Mouse (Mus musculus) spleen, postnatal 4 days (tissue): ENCODE measurements around the gene Fam181a.

Source experiments
- DNase-seq, 2 experiments: peaks; one replicate each; pipeline ENCODE4 v3.0.0; 2022; ENCODE audit warnings: low spot score in 2 of 2

Gene Fam181a

DNA sequence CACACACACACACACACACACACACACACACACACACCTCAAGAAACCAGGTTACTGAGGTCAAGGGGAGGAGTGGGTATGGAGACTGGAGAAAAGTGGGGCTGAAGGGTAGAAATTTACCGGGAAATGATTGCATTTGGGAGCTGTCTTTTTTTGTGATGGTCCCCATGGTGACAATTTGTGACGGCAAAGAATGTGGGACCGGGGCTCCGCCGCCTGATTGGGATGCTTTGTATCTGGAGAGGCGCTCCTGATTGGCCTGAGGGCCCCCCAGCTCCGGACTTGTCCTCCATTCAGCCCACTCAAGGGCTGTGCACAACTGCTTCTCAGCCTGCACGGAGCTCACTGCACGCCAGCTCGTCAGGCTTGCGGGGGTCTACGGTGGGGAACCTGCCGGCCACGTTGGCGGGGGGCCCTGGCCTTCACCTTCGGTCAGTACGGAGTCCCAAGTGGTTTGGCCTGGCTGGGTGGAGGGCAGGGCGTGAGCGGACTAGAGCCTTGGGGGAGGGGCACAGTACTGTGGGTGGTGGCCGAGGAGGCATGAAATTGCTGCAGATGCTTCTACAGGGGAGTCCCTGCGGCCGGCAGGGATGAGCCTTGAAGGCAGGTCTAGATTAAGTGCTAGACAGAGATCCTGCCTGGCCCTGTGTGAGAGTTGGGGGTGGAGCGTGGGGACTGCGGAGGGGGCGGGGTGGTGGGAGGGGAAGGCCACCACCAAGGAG is 4.0 kb downstream of the Fam181a start:
- no peak for DNase-seq

DNA sequence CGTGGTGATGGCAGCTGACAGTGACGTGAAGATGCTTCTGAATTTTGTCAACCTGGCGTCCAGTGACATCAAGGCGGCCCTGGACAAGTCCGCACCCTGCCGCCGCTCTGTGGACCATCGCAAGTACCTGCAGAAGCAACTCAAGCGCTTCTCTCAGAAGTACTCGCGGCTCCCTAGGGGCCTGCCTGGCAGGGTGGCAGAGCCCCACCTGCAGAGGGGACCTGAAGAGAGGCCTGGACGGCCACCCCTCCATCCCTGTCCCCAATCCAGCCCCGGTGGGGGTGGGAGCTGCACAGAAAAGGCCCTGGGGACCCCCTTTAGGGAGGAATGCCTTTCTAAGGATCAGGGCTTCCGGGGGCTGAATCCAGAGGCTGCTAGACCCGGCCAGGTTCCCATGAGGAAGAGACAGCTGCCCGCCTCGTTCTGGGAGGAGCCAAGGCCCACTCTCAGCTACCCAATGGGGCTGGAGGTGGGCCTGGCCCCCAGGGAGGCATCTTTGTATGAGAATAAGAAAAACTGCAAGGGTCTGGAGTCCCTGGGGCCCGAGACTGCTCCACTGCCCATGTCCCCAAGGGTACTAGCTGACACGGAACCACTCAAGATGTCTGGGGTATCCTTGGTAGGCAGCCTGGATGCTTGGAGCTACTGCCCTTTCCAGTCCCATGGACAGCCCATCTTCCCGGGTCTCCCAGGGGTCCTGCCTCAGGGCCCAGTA is 5.2 kb downstream of the Fam181a start:
- DNase-seq: no peak

DNA sequence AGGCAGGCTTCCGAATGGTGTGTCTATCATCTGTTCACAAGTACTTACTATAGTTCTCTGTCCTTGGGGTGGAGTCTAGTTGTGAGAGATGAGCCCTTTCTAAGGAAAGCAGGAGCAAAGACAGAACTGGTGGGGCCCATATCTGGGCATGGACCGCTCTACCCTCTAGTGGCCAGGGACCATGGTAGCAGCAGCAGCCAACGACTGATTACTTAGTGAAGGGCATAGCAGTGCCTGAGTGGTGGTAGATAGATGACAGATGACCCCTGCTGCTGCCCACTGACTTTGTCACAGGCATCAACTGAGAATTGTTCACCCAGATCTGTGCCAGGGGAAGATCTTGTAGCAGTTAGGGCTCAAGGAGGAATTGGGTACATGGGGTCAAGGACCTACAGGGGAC is 12.0 kb downstream of the Fam181a start:
- no peak for DNase-seq

DNA sequence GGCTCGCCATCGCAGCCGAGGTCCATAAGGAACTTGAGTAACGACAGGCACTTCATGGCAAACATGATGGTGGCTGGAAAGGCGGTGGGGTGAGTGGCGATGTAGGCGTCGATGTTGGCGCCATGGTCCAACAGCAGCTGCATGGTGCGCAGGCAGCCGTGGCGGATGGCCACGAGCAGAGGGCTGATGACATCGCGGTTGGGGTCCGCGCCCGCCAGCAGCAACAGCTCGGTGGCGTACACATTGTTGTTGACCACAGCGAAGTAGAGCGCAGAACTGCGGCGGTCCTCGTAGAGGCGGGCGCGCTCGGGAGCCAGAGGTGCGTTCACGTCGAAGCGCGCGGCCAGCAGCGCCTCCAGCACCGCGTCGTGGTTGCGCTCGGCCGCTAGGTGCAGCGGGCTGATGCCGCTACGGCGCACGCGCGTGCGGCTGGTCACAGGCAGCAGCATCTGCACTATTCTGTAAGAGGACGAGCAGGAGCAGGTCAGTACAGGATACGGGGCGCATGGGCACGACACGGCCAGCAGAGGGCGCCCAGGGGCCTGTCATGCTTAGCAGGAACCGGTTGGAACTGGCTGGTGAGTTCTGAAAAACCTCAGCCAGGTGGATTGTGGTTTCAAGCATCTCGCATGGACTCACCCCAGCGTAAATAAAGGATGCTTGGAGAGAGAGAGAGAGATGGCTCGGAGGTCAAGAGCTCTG is 14.5 kb downstream of the Fam181a start:
- DNase-seq: peak; percentile 88 to 95

DNA sequence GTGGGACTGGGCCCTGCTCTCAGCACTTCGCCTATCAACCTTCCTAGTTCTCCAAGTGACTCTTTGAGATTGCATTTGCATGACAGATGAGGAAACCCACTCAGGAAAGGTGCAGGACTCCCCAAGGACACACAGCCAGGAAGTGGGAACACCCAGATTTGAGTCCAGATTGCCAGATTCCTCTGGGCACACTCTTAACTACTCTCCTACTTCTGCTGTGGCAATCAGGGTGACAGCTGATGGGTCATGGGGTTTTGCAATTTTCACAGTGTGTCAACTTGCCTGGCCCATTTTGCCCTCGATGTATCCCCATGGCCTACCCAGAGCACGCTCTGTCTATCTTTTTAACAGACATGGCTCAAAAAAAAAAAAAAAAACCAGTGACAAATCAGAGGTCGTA is 15.8 kb downstream of the Fam181a start:
- no peak for DNase-seq

DNA sequence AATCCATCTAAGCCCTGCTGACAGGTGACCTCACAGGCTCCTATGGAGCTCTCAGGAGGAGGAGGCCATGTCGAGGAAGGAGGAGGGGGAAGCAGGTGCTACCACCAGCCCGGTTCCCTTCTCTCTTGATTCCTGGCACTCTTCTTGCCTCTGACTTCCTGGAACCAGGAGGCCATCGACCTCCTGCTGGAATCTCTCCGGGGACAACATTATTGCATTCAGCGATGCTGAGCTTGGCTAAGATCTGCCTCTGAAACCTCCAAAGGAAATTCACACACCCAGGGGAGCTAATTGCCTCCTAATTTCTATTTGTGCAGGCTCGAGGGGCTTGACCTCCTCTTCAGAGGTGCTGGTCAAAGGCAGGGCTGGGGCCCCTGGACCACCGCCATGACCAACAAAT is 16.3 kb downstream of the Fam181a start:
- no peak for DNase-seq

DNA sequence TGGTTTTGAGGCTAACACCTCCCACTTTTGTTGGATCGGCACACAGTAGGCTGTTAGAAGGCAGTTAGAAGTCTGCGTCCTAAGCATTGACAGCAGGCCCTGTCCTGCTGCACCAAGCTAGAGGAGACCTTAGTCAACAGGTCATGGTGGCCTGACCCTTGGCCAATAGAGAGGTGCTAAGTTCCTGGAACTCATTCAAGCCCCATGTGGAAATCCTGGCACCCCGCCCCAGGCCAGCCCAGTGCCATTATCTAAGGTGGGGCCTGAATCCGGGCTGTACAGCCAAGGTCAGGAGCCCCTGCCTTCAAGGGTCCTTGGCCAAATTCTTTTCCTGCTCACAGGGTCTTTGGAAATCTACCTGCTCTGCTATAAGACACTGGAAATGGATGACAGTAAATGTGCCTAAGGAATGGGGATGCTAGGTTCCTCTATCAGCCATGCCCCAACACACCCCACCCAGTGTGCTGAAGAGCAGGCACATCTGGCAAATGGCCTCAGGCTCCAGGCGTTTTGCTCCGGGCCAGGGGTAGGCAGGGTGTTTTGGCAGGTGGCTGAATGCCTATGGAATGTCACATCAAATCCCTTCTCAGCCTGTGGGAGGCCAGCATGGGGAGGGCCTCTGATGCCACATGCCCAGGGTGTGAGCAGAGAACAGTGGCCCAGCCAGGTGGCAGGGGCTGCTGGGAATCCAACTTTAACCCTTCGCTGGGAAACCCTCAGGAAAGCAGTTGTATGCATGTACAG is 17.8 kb downstream of the Fam181a start:
- no peak for DNase-seq

DNA sequence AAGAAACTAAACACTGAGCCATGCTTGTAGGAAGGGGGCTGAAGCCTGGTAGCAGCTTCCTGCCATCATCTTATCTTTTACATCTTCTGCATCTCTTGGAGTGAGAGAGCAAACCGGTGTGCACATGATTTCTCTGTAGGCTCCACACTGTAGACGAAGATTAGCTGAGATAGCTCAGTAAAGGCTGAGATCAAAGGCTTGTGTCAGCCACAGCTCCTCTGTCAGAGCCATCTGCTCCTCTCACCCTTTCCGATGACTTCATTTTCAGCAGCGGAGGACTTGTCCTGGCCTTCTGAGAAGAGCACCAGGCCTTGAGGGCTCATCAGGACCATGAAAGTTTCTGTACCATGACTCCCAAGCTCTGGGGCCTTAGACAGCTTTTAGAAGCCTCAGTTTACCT is 20.7 kb downstream of the Fam181a start:
- no peak for DNase-seq

DNA sequence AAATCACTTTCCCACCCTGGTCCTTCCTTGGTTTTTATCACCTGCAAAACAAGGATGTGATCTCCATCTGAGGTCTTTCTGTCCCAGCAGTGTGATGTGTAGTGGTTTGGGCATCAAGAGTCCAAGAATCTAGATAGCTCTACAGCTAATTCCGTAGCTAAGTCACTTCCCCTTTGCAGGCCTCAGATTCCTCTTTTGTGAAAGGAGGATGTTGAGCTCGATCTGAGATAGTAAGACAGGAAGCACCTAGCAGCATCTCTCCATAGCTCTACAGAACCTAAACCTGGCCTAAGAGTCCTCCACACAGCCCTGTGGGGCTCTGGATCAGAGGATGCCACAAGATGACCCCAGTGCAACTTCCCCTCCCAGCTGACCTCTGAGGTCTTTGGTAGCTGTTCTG is 22.1 kb downstream of the Fam181a start:
- DNase-seq: no peak

DNA sequence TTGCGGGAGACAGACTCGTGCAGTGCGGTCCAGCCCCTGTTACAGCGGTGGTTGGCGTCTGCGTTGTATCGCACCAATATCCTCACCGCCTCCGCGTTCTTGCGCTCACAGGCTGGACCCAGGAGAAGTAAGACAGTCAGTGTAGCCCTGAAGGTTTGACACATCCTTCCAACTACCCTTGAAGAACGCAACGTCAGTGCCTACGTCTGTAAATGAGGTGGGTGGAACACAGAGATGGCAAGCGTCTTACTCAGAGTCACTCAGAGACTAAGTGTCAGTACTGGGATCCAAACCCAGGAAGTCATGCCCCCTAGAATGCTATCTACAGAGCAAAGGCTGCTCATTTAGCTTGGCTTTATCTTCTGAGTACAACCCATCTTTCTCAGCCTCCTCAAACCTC is 22.7 kb downstream of the Fam181a start:
- no peak for DNase-seq

DNA sequence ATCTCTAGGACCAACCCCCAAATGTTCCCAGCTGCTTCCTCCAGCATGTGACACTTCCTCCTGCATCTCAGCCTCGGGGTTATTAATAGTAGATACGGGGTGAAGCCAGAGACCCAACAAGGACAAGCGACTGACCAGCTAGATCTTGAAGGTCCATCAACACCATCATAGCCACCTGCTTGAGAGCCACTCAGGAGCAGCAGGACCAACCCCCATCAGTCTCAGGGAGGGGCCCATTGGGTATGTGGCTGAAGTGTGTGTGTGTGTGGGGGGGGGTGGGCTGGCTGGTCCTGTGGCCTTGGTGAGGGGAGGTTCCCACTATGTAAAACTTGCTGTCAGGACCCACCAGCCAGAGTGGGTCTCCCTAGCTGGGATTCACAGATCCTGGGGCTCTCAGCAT is 26.0 kb downstream of the Fam181a start:
- DNase-seq: no peak

DNA sequence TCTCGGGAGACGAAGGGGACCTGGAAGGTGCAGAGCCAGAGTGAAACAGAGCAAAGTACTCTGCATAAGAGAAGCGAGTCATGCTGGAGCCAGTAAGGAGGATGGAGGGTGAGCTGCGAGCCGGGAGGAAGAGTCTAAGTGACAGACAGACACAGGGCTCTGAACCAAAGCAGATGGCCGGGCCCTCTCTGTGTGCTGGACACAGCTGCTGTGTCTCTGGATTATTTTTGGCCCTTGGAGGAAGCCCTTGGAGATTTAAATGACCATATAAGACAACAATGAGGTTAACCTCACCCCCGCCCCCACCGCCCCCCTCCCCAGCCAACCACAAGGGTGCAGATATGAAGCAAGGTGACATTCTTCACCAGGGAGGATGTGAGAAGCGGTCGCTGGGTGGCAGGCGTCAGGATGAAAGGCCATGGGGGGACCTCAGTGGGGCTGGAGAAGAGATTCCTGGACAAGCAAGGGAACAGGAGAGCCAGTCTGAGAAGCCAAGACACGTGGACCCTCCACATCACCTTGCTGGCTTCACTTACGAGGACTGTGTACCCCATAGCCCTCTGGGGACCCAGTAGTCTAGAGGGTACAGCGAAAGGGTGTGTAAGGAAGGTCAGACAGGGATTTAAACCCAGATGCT is 27.5 kb downstream of the Fam181a start:
- no peak for DNase-seq

DNA sequence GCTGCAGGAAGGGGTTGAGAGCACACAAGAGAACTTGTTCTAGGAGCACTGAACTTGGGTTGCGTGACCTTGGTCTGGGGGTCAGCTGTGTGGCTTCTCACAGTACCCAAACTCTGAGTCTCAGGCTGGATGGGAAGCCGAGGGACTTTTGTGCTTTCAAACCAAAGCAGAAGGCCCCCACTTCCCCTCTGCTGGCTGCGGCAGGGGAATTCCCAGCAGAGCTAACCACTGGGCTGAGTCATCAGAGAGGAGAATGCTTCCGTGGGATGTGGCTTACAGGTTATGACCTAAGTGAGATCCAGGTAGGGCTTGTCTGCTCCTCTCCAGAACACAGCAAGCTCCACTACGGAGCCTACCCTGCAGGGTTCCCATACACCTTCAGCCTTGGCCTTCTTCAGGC is 30.4 kb downstream of the Fam181a start:
- peak; percentile 60 to 79 for DNase-seq

DNA sequence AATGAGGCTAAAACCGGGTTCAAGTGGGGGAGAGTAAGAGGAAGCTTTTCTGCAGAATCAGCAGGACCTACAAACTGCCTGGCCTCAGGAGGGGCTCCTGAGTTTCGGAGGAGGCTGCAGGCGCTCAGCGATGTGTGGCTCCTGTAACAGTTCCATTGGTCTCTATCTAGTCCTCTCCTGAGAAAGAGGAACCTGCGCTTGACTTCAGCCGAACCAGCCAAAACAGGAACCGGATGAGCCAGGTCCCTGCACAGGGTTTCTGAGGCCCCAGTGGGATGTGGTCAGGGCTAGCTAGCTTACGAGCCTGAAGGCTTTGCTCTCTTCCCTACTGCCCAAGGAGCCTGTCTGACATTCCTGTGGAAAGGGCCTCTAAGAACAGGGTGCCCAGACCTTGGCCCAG is 32.7 kb downstream of the Fam181a start:
- peak; percentile 70 to 80 for DNase-seq

DNA sequence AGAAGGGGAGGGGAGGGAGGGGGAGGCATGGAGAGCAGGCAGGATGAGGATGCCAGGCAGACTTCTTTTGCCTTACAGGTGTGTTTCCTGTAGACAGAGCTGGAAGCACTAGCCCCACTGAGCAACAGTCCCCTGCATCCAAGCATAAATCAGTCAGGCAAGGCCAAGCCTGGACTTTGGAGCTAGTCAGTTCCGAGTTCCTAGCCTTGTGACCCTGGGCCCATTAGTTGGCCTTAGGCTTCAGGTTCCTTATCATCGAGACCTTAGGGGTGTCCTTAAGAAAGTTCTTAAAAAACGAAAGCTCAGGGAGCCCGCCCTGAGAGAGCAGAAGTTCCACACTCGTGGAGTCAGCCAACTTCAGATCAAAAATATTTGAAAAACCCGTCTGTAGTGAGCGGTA is 34.2 kb downstream of the Fam181a start:
- no peak for DNase-seq

DNA sequence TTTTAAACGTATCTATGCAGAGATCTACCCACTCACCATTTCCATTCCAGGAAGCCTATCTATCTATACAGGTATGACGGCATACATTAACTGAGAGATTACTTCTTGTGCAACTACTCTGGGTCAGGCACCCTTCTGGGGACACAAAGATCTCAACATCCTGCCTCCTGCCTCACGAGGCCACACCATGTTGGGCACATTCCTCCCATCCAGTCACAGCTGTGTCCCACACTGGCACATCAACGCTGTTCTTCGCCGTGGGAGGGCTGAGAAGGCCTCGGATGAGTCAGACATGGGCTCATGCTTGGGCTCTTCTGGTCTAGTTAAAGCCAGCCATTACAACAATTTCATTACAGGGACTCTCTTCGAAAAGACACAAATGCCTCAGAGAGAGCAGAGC is 36.2 kb downstream of the Fam181a start:
- DNase-seq: no peak

DNA sequence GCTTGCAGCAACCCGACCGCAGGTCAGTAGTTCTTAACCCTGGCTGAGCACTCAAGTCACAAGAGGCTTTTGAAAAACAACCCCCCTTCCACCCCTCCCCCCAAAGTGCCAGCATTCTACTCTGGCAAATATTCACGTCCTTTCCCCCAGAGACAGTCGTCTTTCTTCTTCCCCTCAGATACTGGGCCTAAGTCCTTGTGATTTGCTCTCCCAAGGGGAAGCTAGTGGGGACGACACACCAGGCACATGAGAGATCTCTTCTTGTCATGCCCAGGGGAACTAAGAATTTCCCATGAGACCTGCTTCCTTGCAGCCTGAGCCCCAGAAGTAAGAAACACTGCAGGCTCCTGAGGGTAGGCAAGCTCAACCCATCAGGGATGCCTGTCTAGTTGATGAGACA is 36.6 kb downstream of the Fam181a start:
- no peak for DNase-seq

DNA sequence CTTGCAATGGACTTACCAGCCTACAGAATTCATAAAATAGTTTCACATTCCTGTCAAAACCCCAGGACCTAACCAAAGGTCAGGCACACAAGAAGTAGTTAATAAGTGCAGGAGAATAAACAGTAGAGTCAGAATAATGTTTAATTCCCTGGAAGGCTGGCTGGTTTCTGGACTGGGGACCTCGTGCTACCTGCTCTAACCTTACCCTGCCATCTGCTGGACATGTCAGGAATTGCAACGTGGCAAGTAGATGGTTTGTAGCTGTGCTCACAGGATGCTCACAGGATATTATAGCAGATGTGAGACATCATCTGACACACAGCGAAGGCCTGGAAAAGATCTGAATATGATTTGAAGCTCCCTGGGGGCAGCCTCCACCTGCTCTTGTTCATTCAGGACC is 37.7 kb downstream of the Fam181a start:
- peak; percentile 75 to 92 for DNase-seq

DNA sequence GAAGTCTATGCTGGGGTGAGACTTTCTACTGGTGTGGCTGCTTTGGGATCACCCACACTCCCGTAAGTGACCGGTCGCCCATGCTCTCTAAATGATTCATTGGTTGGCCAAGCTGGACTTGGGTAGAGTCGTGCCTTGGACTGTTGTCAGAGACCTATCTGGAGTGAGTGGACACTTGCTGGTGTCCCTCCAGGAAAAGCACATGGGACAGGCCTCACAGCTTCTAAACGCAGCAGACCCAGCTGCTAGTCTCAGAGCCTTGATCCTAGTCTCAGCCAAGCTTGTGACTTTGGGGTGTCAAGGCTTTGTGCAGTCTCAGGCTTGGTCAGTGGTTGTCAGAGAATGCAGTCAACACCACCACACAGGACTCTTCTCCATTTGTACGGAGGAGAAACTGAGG is 42.0 kb downstream of the Fam181a start:
- no peak for DNase-seq

DNA sequence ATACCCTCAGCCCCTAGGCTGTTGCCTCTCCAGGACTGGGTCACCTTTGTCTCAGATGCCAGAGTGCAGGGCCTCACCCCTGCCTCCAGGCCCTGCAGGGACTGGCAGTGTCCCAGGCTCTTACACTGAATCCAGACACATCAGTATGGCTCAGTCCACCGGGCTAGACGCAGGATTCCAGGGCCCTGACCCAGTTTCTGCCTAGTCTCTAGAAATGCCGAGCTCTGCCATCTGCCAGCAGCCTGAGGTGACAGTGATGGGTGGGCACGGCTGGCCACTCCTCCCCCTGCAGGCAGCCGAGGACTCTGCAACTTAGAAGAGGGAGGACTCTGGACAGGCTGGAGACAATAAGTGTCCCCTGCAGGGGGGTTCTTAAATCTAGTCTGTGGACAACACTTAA is 42.8 kb downstream of the Fam181a start:
- no peak for DNase-seq

DNA sequence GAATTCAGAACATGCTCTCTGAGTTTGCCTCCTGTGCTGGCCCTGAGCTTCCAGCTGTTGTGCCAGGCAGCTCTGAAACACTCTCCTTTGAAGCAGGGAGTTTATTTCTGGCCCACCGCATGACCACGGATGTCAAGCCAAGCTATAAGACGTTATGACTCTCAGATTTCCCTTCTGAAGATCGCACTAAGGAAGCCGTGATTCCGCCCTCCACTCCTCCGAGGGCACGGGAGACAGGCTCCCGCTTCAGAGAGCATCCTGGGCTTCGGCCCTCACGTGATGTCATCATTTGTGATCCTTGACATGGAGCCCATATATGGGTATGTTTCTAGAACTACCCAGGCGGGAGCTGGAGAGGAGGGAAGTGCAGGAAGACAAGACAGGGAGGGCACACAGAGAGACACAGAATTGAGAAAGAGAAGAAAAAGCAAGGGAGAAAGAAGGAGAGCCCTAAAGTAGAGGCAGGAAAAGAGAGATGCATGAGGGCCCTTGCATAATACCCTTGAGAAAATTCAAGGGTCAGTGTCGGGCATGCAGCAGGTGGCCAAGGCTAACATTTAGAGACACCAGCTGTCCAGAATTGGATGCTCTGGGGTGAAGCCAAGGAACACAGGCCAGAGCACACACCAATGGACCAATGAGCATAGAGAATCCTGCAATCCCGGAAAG is 45.1 kb downstream of the Fam181a start, which contains the start of gene Asb2:
Gene Asb2, minus strand, starts transcription at position 256 of the 669 bp plus-strand sequence.
- no peak for DNase-seq
